Mouse (Mus musculus): ENCODE measurements around the gene Rnf215. TPM values are rescaled to one million over a fixed set of nuclear protein-coding genes. Genes with fewer than 3 reads are reported as not detected.

Rnf215 gene
- total RNA-seq, 1 experiment, result 19.5 TPM

DNA sequence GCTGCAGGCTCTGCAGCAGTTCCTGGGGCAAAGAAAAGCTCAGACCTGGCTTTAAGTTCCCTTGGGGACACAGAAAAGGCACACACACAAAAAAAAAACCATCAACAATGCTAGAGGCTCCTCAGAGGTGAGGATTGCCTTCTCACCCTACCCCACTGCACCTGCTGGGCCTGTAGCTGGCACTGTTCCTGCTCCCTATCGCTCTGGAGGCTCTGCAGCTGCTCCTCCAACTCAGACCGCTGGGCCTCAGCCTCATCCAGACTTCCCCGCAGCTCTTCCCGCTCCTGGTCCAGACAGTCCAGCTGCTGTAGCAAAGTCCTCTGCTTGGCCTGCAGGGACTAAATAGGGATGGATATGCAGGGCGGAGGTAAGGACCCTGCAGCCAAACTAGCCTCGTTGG lies 11.4 kb downstream of the Rnf215 start:
- H3K27ac ChIP-seq (ENCODE audit: insufficient read depth, low read depth, low read length, poor library complexity, severe bottlenecking), result no peak overlapping the region
- in situ Hi-C loops (cut with MboI; ENCODE audit: low sequenced_read_pairs in 2 of 2, unreplicated experiment in 2 of 2), result no loop called here
- no peaks in the 10 kb centered on the region for H3K36me3 ChIP-seq (ENCODE audit: control insufficient read depth, insufficient read depth, low read length, poor library complexity, severe bottlenecking)

DNA sequence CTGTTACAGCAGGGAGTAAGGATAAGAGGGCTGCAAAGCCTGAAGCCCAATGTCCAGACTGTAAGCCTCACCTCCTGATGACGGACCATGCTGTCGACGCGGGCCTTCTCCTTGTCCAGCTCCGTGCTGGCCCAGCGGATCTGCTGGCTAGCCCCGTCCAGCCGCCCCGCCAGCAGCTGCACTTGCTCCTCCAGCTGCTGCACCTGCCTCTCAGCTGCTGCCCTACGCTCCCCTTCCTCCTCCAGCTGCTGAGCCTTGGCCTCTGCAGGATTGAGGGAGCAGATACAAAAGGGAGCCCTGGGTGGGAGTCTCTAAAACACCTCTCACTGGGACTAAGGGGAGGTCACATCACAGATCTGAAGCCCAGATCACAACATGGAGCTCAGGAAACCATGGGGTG lies 12.1 kb downstream of the Rnf215 start:
- Histone ChIP-seq H3K27ac (ENCODE audit: insufficient read depth, low read depth, low read length, poor library complexity, severe bottlenecking) (no peak overlapping the region), H3K9me3 (ENCODE audit: control insufficient read depth, insufficient read depth, low read depth, low read length) (no peaks in the 10 kb centered on the region), H3K4me1 (ENCODE audit: control insufficient read depth in 2 of 2, insufficient read depth in 2 of 2, low read length in 2 of 2, poor library complexity in 1 of 2) (no peaks in the 10 kb centered on the region), H3K9ac (ENCODE audit: insufficient read depth, low read depth, low read length, poor library complexity, severe bottlenecking) (no peak overlapping the region), H3K36me3 (ENCODE audit: control insufficient read depth, insufficient read depth, low read length, poor library complexity, severe bottlenecking) (no peaks in the 10 kb centered on the region), H3K4me3 (ENCODE audit: insufficient read depth in 1 of 2, low read depth in 1 of 2, low read length in 2 of 2, poor library complexity in 1 of 2, severe bottlenecking in 1 of 2) (no peak overlapping the region)
- no peak for TF ChIP-seq MAFK (IDR thresholded peaks at IDR 0.05; ENCODE audit: insufficient read depth, low read depth, low read length)
- TF ChIP-seq ZNF384 (IDR thresholded peaks at IDR 0.05; ENCODE audit: low read depth, low read length), result no peak
- TF ChIP-seq CHD2 (IDR thresholded peaks at IDR 0.05; ENCODE audit: low read depth, low read length), result no peak
- no peak for TF ChIP-seq HCFC1 (IDR thresholded peaks at IDR 0.05; ENCODE audit: borderline replicate concordance, insufficient read depth, low read length)
- TF ChIP-seq ZC3H11A (IDR thresholded peaks at IDR 0.05; ENCODE audit: borderline replicate concordance, low read depth, low read length), result no peak
- in situ Hi-C loops (cut with MboI; ENCODE audit: low sequenced_read_pairs in 2 of 2, unreplicated experiment in 2 of 2), result no loop called here
- DNase-seq (ENCODE audit: low read depth, low spot score), result no peak

More for the DNA sequence above, 11.4 kb downstream of the Rnf215 start:
- TF ChIP-seq ZNF384 (IDR thresholded peaks at IDR 0.05; ENCODE audit: low read depth, low read length) (no peak), MAFK (IDR thresholded peaks at IDR 0.05; ENCODE audit: insufficient read depth, low read depth, low read length) (no peak), CHD2 (IDR thresholded peaks at IDR 0.05; ENCODE audit: low read depth, low read length) (no peak), HCFC1 (IDR thresholded peaks at IDR 0.05; ENCODE audit: borderline replicate concordance, insufficient read depth, low read length) (no peak), ZC3H11A (IDR thresholded peaks at IDR 0.05; ENCODE audit: borderline replicate concordance, low read depth, low read length) (no peak)
- no peaks in the 10 kb centered on the region for H3K9me3 ChIP-seq (ENCODE audit: control insufficient read depth, insufficient read depth, low read depth, low read length)
- DNase-seq (ENCODE audit: low read depth, low spot score), result no peak
- no peak overlapping the region for H3K9ac ChIP-seq (ENCODE audit: insufficient read depth, low read depth, low read length, poor library complexity, severe bottlenecking)
- no peaks in the 10 kb centered on the region for H3K4me1 ChIP-seq (ENCODE audit: control insufficient read depth in 2 of 2, insufficient read depth in 2 of 2, low read length in 2 of 2, poor library complexity in 1 of 2)
- H3K4me3 ChIP-seq (ENCODE audit: insufficient read depth in 1 of 2, low read depth in 1 of 2, low read length in 2 of 2, poor library complexity in 1 of 2, severe bottlenecking in 1 of 2), result no peak overlapping the region; a peak in 1 of 4 replicates

DNA sequence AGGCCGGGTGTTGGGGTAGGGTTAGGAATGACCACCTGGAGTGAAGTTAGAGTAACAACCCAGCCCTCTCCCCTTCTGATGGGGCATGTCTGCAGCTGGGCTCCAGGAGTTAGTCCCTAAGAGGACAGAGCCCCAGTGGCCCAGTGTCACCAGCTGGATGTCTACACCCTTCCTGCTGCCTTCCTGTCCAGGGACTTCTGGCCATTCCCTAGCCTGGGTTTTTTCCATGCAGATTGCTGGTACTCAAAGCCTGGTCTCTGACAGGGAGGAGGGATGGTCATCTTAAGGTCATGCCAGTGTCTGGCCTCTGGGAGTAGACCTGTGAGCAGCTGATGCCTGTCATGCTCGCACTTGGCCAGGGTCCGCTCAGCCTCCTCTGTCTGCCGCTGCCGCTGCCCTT lies 13.1 kb downstream of the Rnf215 start:
- Histone ChIP-seq H3K4me3 (ENCODE audit: insufficient read depth in 1 of 2, low read depth in 1 of 2, low read length in 2 of 2, poor library complexity in 1 of 2, severe bottlenecking in 1 of 2) (no peak overlapping the region), H3K4me1 (ENCODE audit: control insufficient read depth in 2 of 2, insufficient read depth in 2 of 2, low read length in 2 of 2, poor library complexity in 1 of 2) (no peaks in the 10 kb centered on the region), H3K9ac (ENCODE audit: insufficient read depth, low read depth, low read length, poor library complexity, severe bottlenecking) (no peak overlapping the region), H3K36me3 (ENCODE audit: control insufficient read depth, insufficient read depth, low read length, poor library complexity, severe bottlenecking) (no peaks in the 10 kb centered on the region), H3K27ac (ENCODE audit: insufficient read depth, low read depth, low read length, poor library complexity, severe bottlenecking) (no peak overlapping the region), H3K9me3 (ENCODE audit: control insufficient read depth, insufficient read depth, low read depth, low read length) (no peaks in the 10 kb centered on the region)
- TF ChIP-seq ZC3H11A (IDR thresholded peaks at IDR 0.05; ENCODE audit: borderline replicate concordance, low read depth, low read length) (no peak), MAFK (IDR thresholded peaks at IDR 0.05; ENCODE audit: insufficient read depth, low read depth, low read length) (no peak)
- DNase-seq (ENCODE audit: low read depth, low spot score), result no peak
- in situ Hi-C loops (cut with MboI; ENCODE audit: low sequenced_read_pairs in 2 of 2, unreplicated experiment in 2 of 2), result no loop called here

DNA sequence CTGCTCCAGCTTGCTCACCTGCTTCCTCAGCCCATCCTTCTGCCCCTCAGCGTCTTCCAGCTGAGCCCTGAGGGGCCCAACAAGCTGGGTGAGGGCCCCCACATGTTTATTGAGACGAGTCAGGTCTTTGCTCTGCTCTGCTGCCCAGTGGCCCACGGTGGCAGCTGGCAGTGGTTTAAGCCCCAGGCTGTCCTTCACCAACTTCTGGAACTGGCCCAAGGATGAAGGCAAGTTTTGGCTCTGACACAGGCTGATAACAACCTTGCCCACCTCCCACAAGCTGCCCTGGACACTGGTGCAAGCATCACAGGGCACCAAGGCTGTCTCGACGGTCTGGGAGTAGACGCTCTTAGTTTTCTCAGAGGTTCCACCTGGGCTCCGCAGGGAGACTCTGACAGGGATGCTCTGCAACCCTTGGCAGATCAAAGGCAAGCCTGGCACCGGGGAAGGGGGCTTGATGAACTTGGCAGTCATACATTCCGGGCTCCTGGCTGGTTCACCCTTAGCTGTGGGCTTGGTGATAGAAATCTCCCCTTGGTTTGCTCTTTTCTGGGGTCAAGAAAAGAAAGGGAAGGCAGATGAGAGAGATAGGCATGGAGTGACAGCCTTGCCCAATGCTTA lies 13.6 kb downstream of the Rnf215 start:
- TF ChIP-seq HCFC1 (IDR thresholded peaks at IDR 0.05; ENCODE audit: borderline replicate concordance, insufficient read depth, low read length) (no peak), CHD2 (IDR thresholded peaks at IDR 0.05; ENCODE audit: low read depth, low read length) (no peak), ZNF384 (IDR thresholded peaks at IDR 0.05; ENCODE audit: low read depth, low read length) (no peak), MAFK (IDR thresholded peaks at IDR 0.05; ENCODE audit: insufficient read depth, low read depth, low read length) (no peak), ZC3H11A (IDR thresholded peaks at IDR 0.05; ENCODE audit: borderline replicate concordance, low read depth, low read length) (no peak)
- no peak for DNase-seq (ENCODE audit: low read depth, low spot score)
- Histone ChIP-seq H3K36me3 (ENCODE audit: control insufficient read depth, insufficient read depth, low read length, poor library complexity, severe bottlenecking) (no peaks in the 10 kb centered on the region), H3K9me3 (ENCODE audit: control insufficient read depth, insufficient read depth, low read depth, low read length) (no peaks in the 10 kb centered on the region), H3K9ac (ENCODE audit: insufficient read depth, low read depth, low read length, poor library complexity, severe bottlenecking) (no peak overlapping the region), H3K4me3 (ENCODE audit: insufficient read depth in 1 of 2, low read depth in 1 of 2, low read length in 2 of 2, poor library complexity in 1 of 2, severe bottlenecking in 1 of 2) (no peak overlapping the region), H3K4me1 (ENCODE audit: control insufficient read depth in 2 of 2, insufficient read depth in 2 of 2, low read length in 2 of 2, poor library complexity in 1 of 2) (no peaks in the 10 kb centered on the region), H3K27ac (ENCODE audit: insufficient read depth, low read depth, low read length, poor library complexity, severe bottlenecking) (no peak overlapping the region)
- in situ Hi-C loops (cut with MboI; ENCODE audit: low sequenced_read_pairs in 2 of 2, unreplicated experiment in 2 of 2), result no loop called here

DNA sequence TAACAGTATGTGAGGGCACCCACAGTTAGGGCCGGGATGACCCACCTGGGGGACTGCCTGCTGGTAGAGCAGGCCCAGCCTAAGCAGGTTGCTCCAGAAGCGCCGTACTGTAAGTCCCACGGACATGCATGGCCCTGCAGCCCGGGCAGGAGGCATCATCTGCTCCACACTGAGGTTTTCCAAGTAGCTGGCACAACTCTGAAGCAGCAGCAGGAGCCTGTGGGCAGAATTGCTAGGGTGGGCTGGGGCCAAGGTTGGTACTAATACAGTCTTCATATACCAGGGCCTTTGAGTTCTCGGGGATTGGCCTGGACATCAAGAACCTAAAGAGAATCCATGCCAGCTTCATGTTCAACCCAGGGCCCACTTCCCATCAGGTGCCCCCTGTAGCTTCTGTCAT lies 14.9 kb downstream of the Rnf215 start:
- no peak overlapping the region for H3K4me3 ChIP-seq (ENCODE audit: insufficient read depth in 1 of 2, low read depth in 1 of 2, low read length in 2 of 2, poor library complexity in 1 of 2, severe bottlenecking in 1 of 2)
- in situ Hi-C loops (cut with MboI; ENCODE audit: low sequenced_read_pairs in 2 of 2, unreplicated experiment in 2 of 2), result no loop called here
- no peak overlapping the region for H3K9ac ChIP-seq (ENCODE audit: insufficient read depth, low read depth, low read length, poor library complexity, severe bottlenecking)
- H3K9me3 ChIP-seq (ENCODE audit: control insufficient read depth, insufficient read depth, low read depth, low read length), result no peaks in the 10 kb centered on the region
- no peaks in the 10 kb centered on the region for H3K4me1 ChIP-seq (ENCODE audit: control insufficient read depth in 2 of 2, insufficient read depth in 2 of 2, low read length in 2 of 2, poor library complexity in 1 of 2)
- DNase-seq (ENCODE audit: low read depth, low spot score), result no peak
- no peak overlapping the region for H3K27ac ChIP-seq (ENCODE audit: insufficient read depth, low read depth, low read length, poor library complexity, severe bottlenecking)
- no peaks in the 10 kb centered on the region for H3K36me3 ChIP-seq (ENCODE audit: control insufficient read depth, insufficient read depth, low read length, poor library complexity, severe bottlenecking)
- TF ChIP-seq ZNF384 (IDR thresholded peaks at IDR 0.05; ENCODE audit: low read depth, low read length) (no peak), ZC3H11A (IDR thresholded peaks at IDR 0.05; ENCODE audit: borderline replicate concordance, low read depth, low read length) (no peak), HCFC1 (IDR thresholded peaks at IDR 0.05; ENCODE audit: borderline replicate concordance, insufficient read depth, low read length) (no peak)

All from ES-E14 (cell line).